ENCODE assay signal across 9 mouse cellular contexts in genomic region chr7:134892972-134893371, GRCm38 (mm10). TPM values are rescaled to one million over a fixed set of nuclear protein-coding genes. Genes with fewer than 3 reads are reported as not detected.
DNase-seq lines count a peak whose midpoint lies in the region; ATAC-seq and TF ChIP-seq lines count a peak whose summit lies in the region.
"Had no signal": no experiment of that assay in that cellular context is flagged by ENCODE, and none has a peak within 500 bp of the region (broad histone marks: within the 10 kb centered on the region; RNA-seq: fewer than 3 reads in every experiment).

No protein-coding gene starts in this region.

- H3K9me3 ChIP-seq in forebrain, embryonic 16.5 days (ENCODE audit: control insufficient read depth, low read length) = no peaks in the 10 kb centered on the region
- H3K9me3 ChIP-seq in forebrain, embryonic 13.5 days (replicated peaks) = no peaks in the 10 kb centered on the region
- H3K9me3 ChIP-seq: liver, embryonic 13.5 days had no signal

- H3K27ac ChIP-seq in gastrocnemius, adult 2 months = no peak overlapping the region
- no peak overlapping the region for H3K27ac ChIP-seq in forebrain, embryonic 16.5 days (ENCODE audit: low read length)
- no peak overlapping the region for H3K27ac ChIP-seq in forebrain, embryonic 13.5 days
- H3K27ac ChIP-seq: liver, embryonic 13.5 days had no signal

- peak; percentile 16 for DNase-seq in gastrocnemius, adult 2 months
- no peak for DNase-seq in gastrocnemius, adult 8-10 months (ENCODE audit: low spot score in 2 of 2)
- peak; percentile 9 for DNase-seq in thymus, postnatal 0 days (ENCODE audit: low spot score)
- no peak for DNase-seq in thymus, adult 18-20 months
- peak; percentile 7 for DNase-seq in induced T-regulatory cell, adult 2 months (ENCODE audit: low read depth)
- DNase-seq in urinary bladder, postnatal 25 days (ENCODE audit: low spot score) = no peak
- DNase-seq: liver, embryonic 13.5 days had no signal

- ATAC-seq in forebrain, embryonic 16.5 days = no peak
- ATAC-seq in forebrain, embryonic 13.5 days = no peak

- H3K4me1 ChIP-seq in forebrain, embryonic 16.5 days (replicated peaks; ENCODE audit: control insufficient read depth, insufficient read depth, low read length) = peaks cover 2% of the 10 kb centered on the region; the same call in 1 of the 2 replicates
- peaks cover 8% of the 10 kb centered on the region for H3K4me1 ChIP-seq in forebrain, embryonic 13.5 days
- H3K4me1 ChIP-seq: liver, embryonic 13.5 days had no signal

- no peaks in the 10 kb centered on the region for H3K27me3 ChIP-seq in forebrain, embryonic 16.5 days (replicated peaks; ENCODE audit: control insufficient read depth, insufficient read depth, low read length)
- H3K27me3 ChIP-seq in forebrain, embryonic 13.5 days = no peaks in the 10 kb centered on the region
- H3K27me3 ChIP-seq: liver, embryonic 13.5 days had no signal

- H3K4me2 ChIP-seq in forebrain, embryonic 16.5 days (ENCODE audit: low read length) = no peak overlapping the region
- H3K4me2 ChIP-seq in forebrain, embryonic 13.5 days = no peak overlapping the region
- H3K4me2 ChIP-seq: liver, embryonic 13.5 days had no signal

- peak; percentile 50 for TF ChIP-seq CTCF in gastrocnemius, adult 2 months (IDR thresholded peaks at IDR 0.05)

- intact Hi-C loops in gastrocnemius, adult 2 months (cut with DNase I) = no loop called here

- WGBS in forebrain, embryonic 16.5 days = 96% methylated on average over 4 of the region's 4 CpGs
- WGBS in forebrain, embryonic 13.5 days = 96% methylated on average over 4 of the region's 4 CpGs

- no peak overlapping the region for H3K9ac ChIP-seq in forebrain, embryonic 16.5 days (replicated peaks; ENCODE audit: low read depth, low read length)
- no peak overlapping the region for H3K9ac ChIP-seq in forebrain, embryonic 13.5 days
- H3K9ac ChIP-seq: liver, embryonic 13.5 days had no signal

- H3K36me3 ChIP-seq in forebrain, embryonic 16.5 days (ENCODE audit: control insufficient read depth, insufficient read depth) = no peaks in the 10 kb centered on the region
- H3K36me3 ChIP-seq in forebrain, embryonic 13.5 days (ENCODE audit: poor library complexity, severe bottlenecking) = no peaks in the 10 kb centered on the region
- H3K36me3 ChIP-seq: liver, embryonic 13.5 days had no signal

- no peak overlapping the region for H3K4me3 ChIP-seq in gastrocnemius, adult 2 months
- no peak overlapping the region for H3K4me3 ChIP-seq in forebrain, embryonic 16.5 days (replicated peaks; ENCODE audit: low read length)
- no peak overlapping the region for H3K4me3 ChIP-seq in forebrain, embryonic 13.5 days
- H3K4me3 ChIP-seq: liver, embryonic 13.5 days had no signal

RNA-seq across cellular contexts. Expression of gene Fam196a, which starts 45.3 kb away (rescaled TPM):
- total RNA-seq in gastrocnemius, adult 2 months (2021) = under 1 TPM in 1 of 2 experiments, not detected in 1; 0.17 TPM
- not detected for total RNA-seq in gastrocnemius, adult 8-10 months (2022)
- polyA plus RNA-seq in thymus, postnatal 0 days (2015; fragmentation: Nextera tagmentation; extraction: Ambion mirVana) = 0.15 and 0.30 TPM in 2 replicates
- polyA plus RNA-seq in forebrain, embryonic 16.5 days (2015; fragmentation: Nextera tagmentation; extraction: Ambion mirVana) = 12.8 and 13.4 TPM in 2 replicates
- polyA plus RNA-seq in forebrain, embryonic 13.5 days (2015; fragmentation: Nextera tagmentation; extraction: Ambion mirVana) = 5.3 and 5.5 TPM in 2 replicates

Comparison
In these comparisons a context has a peak if more than half of its experiments do, and no peak if none do; other contexts are left out.
1. DNase-seq: peak in gastrocnemius, adult 2 months (single experiment), thymus, postnatal 0 days (single experiment) and induced T-regulatory cell, adult 2 months (single experiment); none in gastrocnemius, adult 8-10 months (0 of 2), thymus, adult 18-20 months (0 of 2) and urinary bladder, postnatal 25 days (single experiment).